Mouse (Mus musculus) hindbrain, embryonic 10.5 days (tissue): ENCODE data around the gene Hivep2. TPM values are rescaled to one million over a fixed set of nuclear protein-coding genes. Genes with fewer than 3 reads are reported as not detected.

Source experiments
- DNase-seq: peaks from one replicate; pipeline ENCODE4 v3.0.0-alpha.2; 2017; ENCODE audit warnings: low spot score
- H3K27ac ChIP-seq: fragments of 300-500 bp; sonication (generic); 2 replicates; pipeline ENCODE4 v1.5.1; 2016; ENCODE audit warnings: mild to moderate bottlenecking, moderate library complexity
- H3K27me3 ChIP-seq: fragments of 300-500 bp; sonication (generic); 2 replicates; pipeline ENCODE4 v1.6.1; 2016; ENCODE audit warnings: mild to moderate bottlenecking; ENCODE audit not compliant: poor library complexity, insufficient read depth, severe bottlenecking
- H3K36me3 ChIP-seq: fragments of 300-500 bp; sonication (generic); 2 replicates; pipeline ENCODE4 v1.6.1; 2016; ENCODE audit warnings: mild to moderate bottlenecking, moderate library complexity
- H3K4me1 ChIP-seq: fragments of 300-500 bp; sonication (generic); replicated peaks from 2 replicates; pipeline ENCODE4 v1.6.1; 2016; ENCODE audit warnings: mild to moderate bottlenecking
- H3K4me3 ChIP-seq: fragments of 300-500 bp; sonication (generic); 2 replicates; pipeline ENCODE4 v1.5.1; 2016; ENCODE audit warnings: mild to moderate bottlenecking, moderate library complexity
- H3K9me3 ChIP-seq: fragments of 300-500 bp; sonication (generic); 2 replicates; pipeline ENCODE4 v1.6.1; 2016; ENCODE audit warnings: mild to moderate bottlenecking, moderate library complexity
- WGBS: fragments of 180-500 bp; shearing (Covaris S2); methylation state at CpG from one replicate; pipeline ENCODE4 v1.1.7; 2016; 5-methylcytosine and 5-hydroxymethylcytosine counted together
- polyA plus RNA-seq: library from polyadenylated mRNA; unstranded; fragments of >200 nt; fragmentation: Nextera tagmentation; extraction: Ambion mirVana; gene quantifications from 2 replicates; pipeline ENCODE4 v1.2.1, GENCODE M21; 2016

Hivep2 gene
- polyA plus RNA-seq, 1 experiment from 2014 or later: 1.2 TPM

DNA sequence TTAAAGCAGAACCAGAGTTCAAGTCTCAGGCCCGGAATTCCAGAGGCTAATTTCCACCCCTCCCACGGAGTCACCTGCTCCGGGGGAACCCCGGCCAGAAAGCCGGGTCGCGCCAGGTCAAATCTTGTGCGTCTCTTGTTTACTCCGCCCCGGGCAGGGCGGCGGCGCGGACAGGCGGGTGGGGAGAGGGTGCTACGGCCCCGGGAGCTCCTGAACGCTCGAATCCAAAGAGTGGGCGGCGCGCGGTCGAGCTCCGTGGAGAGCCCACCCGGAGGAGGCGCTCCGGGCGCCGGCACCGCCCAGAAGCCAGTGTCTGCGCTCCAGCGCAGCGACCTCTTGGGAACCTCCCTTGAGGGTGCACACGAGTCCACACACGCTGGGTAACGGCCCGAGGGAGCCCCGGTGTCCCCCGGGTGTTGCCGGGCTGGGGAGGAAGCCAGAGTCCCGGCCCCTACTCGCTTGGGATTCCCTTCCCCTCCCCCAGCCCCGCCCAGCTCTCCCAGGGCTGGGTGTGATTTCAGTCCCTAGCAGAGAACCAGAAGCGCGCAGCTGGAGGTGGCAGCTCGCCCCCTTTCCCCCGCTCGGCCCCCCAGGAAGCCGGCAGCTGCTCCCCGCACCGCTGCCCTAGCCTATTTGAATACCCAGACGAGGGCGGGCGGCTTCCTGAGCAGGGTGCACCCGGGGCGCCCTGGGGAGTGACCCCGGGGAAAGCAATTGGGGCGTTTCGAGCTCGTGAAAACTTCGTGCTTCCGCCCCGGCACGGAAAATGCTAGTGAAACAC lies 1.2 kb upstream of the Hivep2 start:
- Histone ChIP-seq H3K36me3 (no peaks in the 10 kb centered on the region), H3K27me3 (peaks cover 16% of the 10 kb centered on the region), H3K9me3 (no peaks in the 10 kb centered on the region), H3K27ac (peak overlapping the region; percentile 94), H3K4me3 (peak overlapping the region; percentile 73), H3K4me1 (peaks cover 35% of the 10 kb centered on the region)
- under 1% methylated on average over 65 of the region's 65 CpGs for WGBS
- DNase-seq: peak; percentile 57

DNA sequence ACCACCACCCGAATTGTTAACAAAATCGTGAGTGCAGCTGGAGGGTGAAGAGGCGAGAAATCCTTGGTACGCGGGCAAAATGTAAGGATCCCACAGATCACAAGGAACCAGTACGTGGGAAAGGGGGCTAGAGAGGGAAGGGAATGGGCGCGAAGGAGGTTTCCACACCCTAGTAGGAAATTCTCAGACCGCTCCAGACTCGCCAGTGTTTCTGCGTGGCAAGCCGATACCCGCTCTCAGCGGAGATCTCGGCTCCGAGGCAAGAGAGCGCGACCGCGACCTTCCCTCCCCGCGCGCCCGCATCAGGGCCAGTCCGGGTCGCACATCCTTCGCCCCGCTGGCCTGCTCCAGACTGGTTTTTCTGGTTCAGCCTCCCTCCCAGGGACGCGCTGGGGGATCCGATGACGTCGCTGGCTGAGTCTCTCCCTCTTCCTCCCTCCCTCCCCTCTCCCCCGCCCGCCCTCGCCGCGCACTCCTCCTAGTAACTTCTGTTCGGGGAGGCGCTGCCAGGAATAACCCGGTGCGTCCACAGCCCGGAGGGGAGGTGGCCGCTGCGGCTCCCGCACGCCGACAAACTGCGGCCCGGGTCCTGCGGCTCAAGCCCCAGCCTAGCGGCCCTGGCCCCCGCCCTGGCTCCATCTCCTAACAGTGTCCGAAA lies 430 bp upstream of the Hivep2 start:
- H3K36me3 ChIP-seq: no peaks in the 10 kb centered on the region
- peak overlapping the region; percentile 94 for H3K27ac ChIP-seq
- H3K27me3 ChIP-seq: peaks cover 16% of the 10 kb centered on the region
- WGBS: under 1% methylated on average over 49 of the region's 54 CpGs
- peak overlapping the region; percentile 73 for H3K4me3 ChIP-seq
- H3K4me1 ChIP-seq: peaks cover 35% of the 10 kb centered on the region
- DNase-seq: peak; percentile 89
- no peaks in the 10 kb centered on the region for H3K9me3 ChIP-seq

DNA sequence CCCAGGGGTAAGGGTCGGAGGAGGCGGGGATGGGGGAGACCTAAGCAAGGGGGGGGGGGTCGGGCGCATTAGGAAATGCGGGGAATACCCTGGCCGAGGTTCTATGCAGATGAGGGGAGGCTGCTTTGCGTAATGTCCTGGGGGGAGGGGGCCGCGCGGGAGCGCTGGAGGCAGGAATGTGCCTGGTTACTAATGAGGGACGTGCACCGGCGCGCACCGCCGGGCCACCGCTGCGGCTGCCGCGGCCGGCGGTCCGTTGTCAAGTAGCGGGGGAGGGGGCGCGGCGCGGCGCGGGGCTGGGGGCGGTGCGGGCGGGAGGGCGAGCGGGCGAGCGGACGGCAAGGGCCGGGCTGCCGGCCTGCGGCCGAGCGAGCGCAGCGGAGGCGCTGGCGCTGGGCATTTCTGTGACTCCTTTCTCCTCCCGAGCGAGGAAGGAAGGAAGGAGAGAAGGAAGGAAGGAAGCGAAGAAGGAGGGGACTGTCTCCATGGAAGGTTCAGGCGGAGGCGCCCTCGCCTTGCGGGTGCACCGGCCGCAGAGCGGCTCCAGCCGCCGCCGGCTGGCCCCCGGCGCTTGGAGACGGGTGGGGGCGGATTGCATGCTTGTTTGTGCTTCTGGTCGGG lies 1.1 kb downstream of the Hivep2 start:
- Histone ChIP-seq H3K4me1 (peaks cover 35% of the 10 kb centered on the region), H3K27ac (peak overlapping the region; percentile 94), H3K4me3 (peak overlapping the region; percentile 73), H3K36me3 (no peaks in the 10 kb centered on the region), H3K9me3 (no peaks in the 10 kb centered on the region), H3K27me3 (peaks cover 12% of the 10 kb centered on the region)
- WGBS: under 1% methylated on average over 65 of the region's 66 CpGs
- peak; percentile 84 for DNase-seq

DNA sequence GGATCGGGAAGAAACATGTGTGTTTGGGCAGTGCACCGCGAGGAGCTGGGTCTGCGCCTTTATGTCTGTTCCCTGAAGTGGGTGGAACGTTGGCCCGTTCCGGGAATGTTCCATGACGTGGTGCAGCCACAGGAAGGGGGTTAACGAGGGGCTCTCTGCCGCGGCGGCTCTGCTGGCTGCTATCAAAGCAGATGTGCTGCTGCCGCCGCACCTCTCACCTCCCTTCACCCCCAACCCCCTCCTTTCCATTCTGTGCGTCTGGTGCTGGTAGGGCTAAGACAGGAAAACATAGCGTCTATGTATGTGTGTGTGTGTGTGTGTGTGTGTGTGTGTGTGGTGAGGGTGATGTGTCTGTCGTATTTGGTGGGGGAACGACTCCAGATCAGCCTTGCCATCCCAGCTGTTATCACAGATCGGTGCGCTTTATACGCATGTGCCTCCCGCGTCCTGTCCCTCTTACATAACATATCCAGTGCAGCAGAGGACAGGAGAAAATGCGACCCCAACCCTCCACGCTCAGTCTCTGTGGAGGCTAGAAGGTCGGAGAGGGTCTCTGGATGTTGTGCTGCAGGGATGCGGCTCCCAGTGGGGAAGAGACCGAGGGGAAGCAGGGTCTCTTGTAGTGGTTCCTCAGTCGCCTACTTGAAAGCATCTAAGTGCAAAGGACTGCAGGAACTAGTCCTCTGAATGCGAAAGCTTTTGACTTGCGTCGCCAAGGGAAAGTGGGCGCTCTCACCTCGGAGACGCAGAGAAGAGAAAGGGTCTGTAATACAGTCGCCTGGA lies 1.8 kb downstream of the Hivep2 start:
- peaks cover 35% of the 10 kb centered on the region for H3K4me1 ChIP-seq
- no peaks in the 10 kb centered on the region for H3K36me3 ChIP-seq
- WGBS: under 1% methylated on average over 36 of the region's 36 CpGs
- peak overlapping the region; percentile 94 for H3K27ac ChIP-seq
- H3K27me3 ChIP-seq: peaks cover 8% of the 10 kb centered on the region
- H3K4me3 ChIP-seq: peak overlapping the region; percentile 73
- H3K9me3 ChIP-seq: no peaks in the 10 kb centered on the region
- DNase-seq: peak; percentile 76

DNA sequence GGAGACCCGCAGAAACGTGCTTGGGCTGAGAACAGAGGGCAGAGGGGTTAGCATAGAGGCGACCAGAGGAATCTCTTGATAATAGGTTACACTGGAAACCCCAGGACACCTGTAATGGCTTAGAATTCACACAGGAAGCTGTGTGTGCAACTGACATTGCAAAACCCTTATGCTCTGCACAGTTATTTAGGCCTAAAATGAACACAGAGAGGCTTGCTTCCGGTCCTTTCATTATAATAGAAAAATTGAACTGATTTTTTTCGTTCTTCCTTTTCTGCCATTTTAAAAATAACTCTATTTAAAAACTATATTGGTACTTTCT lies 2.3 kb downstream of the Hivep2 start:
- Histone ChIP-seq H3K4me3 (peak overlapping the region; percentile 73), H3K27ac (peak overlapping the region; percentile 94), H3K4me1 (peaks cover 35% of the 10 kb centered on the region), H3K9me3 (no peaks in the 10 kb centered on the region), H3K36me3 (no peaks in the 10 kb centered on the region), H3K27me3 (peaks cover 3% of the 10 kb centered on the region)
- 10% methylated on average over 5 of the region's 5 CpGs for WGBS
- no peak for DNase-seq

DNA sequence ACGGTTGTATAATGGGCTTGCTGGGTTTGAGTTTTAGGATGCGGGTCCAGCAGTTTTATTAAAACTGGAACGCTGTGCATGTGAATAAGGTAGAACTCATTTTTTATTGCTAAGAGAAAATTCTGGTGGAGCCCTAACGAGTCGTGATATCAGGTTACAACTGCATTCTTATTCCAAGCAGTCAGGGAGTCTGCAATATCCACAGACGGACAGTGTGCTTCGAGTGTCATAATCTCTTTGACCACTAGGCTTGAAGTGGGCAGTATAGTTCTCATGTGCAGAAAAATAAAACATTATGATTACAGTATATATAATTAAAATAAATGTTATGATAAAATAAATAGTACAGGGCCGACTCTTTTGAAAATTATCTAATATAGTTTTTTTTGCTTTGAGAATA lies 3.1 kb downstream of the Hivep2 start:
- Histone ChIP-seq H3K36me3 (no peaks in the 10 kb centered on the region), H3K4me3 (no peak overlapping the region), H3K27me3 (no peaks in the 10 kb centered on the region), H3K4me1 (peaks cover 34% of the 10 kb centered on the region), H3K27ac (no peak overlapping the region), H3K9me3 (no peaks in the 10 kb centered on the region)
- peak; percentile 22 for DNase-seq
- 20% methylated on average over 8 of the region's 8 CpGs for WGBS

DNA sequence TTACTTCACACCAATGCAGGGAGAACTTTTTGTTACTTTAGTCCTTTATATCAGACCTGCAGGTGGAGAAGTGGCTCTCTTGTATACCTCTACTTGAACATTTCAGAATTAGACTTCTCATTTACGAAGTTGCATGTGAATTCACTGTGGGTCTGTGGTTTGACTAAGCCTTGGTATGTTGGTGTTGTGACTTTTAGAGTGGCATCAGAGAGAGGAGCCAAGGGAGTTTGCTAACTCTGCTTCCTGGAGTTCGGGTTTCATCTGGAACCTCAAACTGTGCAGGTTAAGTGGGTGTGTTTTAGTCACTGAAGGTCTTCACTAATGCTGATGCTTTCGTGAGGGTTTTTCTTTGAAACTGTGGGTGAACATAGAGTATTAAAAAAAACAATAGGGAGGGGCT lies 4.4 kb downstream of the Hivep2 start:
- H3K27ac ChIP-seq: no peak overlapping the region
- no peak overlapping the region for H3K4me3 ChIP-seq
- no peak for DNase-seq
- no peaks in the 10 kb centered on the region for H3K27me3 ChIP-seq
- 72% methylated on average over 3 of the region's 3 CpGs for WGBS
- no peaks in the 10 kb centered on the region for H3K36me3 ChIP-seq
- no peaks in the 10 kb centered on the region for H3K9me3 ChIP-seq
- peaks cover 20% of the 10 kb centered on the region for H3K4me1 ChIP-seq

DNA sequence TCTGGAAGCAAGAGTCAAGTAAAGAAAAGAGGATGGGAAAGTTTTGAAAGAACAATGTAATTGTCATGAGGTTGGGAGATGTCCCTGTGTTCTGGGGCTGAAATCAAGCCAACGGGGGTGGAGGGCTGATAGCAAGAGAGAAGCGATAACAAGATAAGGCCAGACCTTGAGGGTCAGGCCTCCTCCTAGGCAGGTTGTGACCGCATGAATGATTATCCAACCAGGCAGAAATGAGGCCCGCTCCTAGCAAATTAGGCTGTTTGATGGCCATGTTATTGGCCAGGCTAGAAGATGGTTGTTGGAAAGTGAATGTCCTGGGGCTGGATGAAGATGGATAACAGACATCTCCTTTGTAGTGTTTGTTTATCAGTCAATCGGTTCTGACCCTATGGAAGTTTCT lies 5.4 kb downstream of the Hivep2 start:
- 58% methylated on average over 5 of the region's 5 CpGs for WGBS
- no peak for DNase-seq
- no peak overlapping the region for H3K27ac ChIP-seq
- peaks cover 19% of the 10 kb centered on the region for H3K4me1 ChIP-seq
- no peaks in the 10 kb centered on the region for H3K27me3 ChIP-seq
- H3K9me3 ChIP-seq: no peaks in the 10 kb centered on the region
- no peaks in the 10 kb centered on the region for H3K36me3 ChIP-seq
- H3K4me3 ChIP-seq: no peak overlapping the region

DNA sequence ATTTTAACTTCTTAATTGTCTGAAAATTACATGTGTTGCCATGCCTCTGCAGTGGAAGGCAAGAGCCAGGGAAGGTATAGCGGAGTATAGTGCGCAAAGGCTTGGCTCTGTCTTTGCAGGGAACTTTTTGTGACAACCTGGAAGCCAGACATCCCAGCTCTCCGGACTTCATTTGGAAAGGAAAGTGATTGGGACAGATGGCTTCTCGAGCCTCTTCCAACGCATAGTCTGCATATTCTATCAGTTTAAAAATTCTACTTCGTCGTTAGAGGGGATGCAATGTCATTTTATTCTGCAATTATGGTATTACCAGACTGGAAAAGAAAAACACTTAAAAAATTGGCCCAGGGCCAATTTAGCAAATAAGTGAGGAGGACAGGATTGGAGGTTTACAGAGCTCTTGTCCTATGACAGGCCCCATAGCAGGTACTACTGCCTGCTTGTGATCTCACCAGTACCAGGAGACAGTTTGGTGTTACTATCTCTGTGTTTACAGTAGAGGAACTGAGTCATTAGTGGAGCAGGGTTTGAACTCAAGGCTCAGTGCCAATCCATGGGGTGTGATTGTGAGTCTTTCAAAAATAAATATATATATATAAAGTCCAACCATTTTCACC lies 7.8 kb downstream of the Hivep2 start:
- Histone ChIP-seq H3K4me1 (peaks cover 3% of the 10 kb centered on the region; the same call in 1 of the 2 replicates), H3K36me3 (no peaks in the 10 kb centered on the region), H3K27ac (no peak overlapping the region), H3K9me3 (no peaks in the 10 kb centered on the region), H3K27me3 (no peaks in the 10 kb centered on the region), H3K4me3 (no peak overlapping the region)
- 87% methylated on average over 7 of the region's 7 CpGs for WGBS
- DNase-seq: no peak

DNA sequence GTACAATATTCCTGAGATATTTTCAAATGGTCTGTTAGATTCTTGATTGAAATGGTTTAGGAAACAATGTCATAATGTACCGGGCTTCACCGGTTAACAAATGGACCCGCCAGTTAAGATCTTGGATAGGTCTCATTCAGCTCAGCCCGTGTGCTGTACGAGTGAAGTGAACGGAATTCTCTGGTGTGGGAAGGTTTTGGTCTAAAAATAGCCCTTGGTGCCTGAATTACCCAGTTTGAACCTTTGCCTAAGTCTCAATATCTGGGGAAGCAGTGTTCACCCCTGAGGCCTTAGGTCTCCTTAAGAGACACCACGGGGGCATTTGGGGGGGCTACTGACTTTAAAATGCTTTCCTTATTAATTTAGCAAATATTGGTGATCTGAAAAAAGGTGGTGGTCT lies 8.6 kb downstream of the Hivep2 start:
- WGBS: 79% methylated on average over 7 of the region's 7 CpGs
- DNase-seq: no peak
- Histone ChIP-seq H3K27me3 (no peaks in the 10 kb centered on the region), H3K4me1 (no peaks in the 10 kb centered on the region), H3K27ac (no peak overlapping the region), H3K9me3 (no peaks in the 10 kb centered on the region), H3K36me3 (no peaks in the 10 kb centered on the region), H3K4me3 (no peak overlapping the region)

DNA sequence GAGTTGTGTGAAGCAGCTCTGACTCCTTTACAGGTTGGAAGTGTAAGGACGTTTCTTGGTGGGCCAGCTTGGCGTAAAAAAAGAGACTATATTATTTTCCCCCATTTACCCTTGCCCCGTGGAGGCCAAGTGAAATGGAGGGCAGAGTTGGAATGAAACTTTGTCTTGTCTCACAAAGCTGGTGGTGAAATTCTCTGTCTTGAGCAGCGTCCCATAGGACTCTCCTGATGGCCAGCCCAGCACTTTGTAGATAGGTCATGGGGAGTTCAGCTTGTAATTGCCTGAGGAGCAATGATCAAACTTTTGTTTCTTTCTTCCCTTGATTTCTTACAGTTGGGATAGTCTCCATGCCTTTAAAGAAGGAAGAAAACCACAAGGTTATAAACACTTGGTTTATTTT lies 10.0 kb downstream of the Hivep2 start:
- H3K4me3 ChIP-seq: no peak overlapping the region
- H3K9me3 ChIP-seq: no peaks in the 10 kb centered on the region
- no peak for DNase-seq
- no peaks in the 10 kb centered on the region for H3K27me3 ChIP-seq
- no peaks in the 10 kb centered on the region for H3K36me3 ChIP-seq
- no peak overlapping the region for H3K27ac ChIP-seq
- 68% methylated on average over 4 of the region's 4 CpGs for WGBS
- no peaks in the 10 kb centered on the region for H3K4me1 ChIP-seq

DNA sequence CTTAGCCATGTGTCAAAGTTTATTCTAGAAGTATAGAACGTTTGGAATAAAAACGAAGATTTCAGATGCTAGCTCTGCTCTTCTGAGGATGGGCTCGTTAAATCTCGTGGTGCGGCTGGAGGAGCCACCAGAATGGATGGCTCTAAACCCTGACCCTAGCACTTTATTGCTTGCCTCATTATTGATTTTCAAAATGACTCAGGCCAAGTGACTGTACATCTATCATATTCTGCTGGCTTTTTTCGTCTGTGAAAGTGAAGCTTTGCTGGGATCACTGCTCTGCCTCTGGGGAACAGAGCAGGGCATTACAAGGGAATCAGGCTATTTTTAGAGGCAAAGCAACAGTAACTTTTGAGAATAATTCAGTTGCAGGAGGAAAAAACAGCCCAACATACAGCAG lies 10.4 kb downstream of the Hivep2 start:
- Histone ChIP-seq H3K4me1 (no peaks in the 10 kb centered on the region), H3K4me3 (no peak overlapping the region), H3K9me3 (no peaks in the 10 kb centered on the region), H3K27ac (no peak overlapping the region), H3K27me3 (no peaks in the 10 kb centered on the region), H3K36me3 (no peaks in the 10 kb centered on the region)
- DNase-seq: no peak
- 71% methylated on average over 6 of the region's 6 CpGs for WGBS
